ENCODE assay signal across 9 mouse cellular contexts in the genomic region with DNA sequence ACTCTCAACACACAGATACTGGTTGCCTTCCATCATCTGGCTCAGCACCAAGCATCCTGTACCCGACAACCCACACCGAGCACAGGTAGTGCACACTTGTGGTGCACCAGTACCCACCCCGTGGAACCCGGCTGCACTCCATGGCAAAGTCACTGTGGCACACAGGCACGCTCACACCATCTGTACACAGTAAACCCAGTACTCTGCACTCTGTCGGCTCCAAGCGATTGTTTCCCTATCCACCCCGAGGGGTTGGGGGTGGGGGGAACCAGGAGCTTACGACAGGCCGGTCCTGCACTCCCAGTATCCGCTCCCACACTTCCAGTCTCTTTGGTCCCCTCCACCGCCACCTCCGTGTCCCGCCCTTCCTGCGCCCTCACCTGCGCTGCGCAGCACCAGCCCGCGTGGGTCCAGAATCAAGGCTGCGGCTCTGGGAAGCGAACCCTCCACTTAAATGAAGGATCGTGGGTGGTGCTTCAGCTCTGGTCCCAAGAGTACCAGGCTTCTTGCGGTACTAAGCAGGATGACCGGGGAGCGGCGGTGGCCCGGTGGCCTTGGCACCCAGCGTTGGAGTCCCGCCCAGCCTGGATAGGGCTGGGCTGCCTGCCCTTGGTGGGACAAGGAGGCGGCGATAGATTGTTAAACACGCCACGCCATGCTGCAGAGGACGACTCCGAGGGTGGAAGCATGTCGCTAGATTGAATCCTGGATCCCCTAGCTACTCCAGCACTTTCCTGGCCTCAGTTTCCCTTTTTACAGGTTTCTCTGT. TPM values are rescaled to one million over a fixed set of nuclear protein-coding genes. Genes with fewer than 3 reads are reported as not detected.
DNase-seq lines count a peak whose midpoint lies in the region; ATAC-seq and TF ChIP-seq lines count a peak whose summit lies in the region.
"Had no signal": no experiment of that assay in that cellular context is flagged by ENCODE, and none has a peak within 500 bp of the region (broad histone marks: within the 10 kb centered on the region; RNA-seq: fewer than 3 reads in every experiment).

A gene (minus strand): TSS at position 515 of the 769 bp plus-strand sequence.

- ATAC-seq in heart, postnatal 0 days (ENCODE audit: insufficient read depth, low read depth) = peak; percentile 63
- ATAC-seq in liver, embryonic 16.5 days (ENCODE audit: low read depth) = 0 out of 2 replicates have a peak, but pooled peaks have one; percentile 9
- peak; percentile 56; the same call in 1 of the 2 replicates for ATAC-seq in neural tube, embryonic 15.5 days (ENCODE audit: low FRiP score)
- ATAC-seq: Patski had no signal

- H3K27me3 ChIP-seq in heart, postnatal 0 days (ENCODE audit: control insufficient read depth, insufficient read depth, low read length) = peaks cover 12% of the 10 kb centered on the region
- H3K27me3 ChIP-seq in liver, embryonic 16.5 days (ENCODE audit: control insufficient read depth, insufficient read depth, low read depth, low read length) = peaks cover 19% of the 10 kb centered on the region
- peaks cover 23% of the 10 kb centered on the region for H3K27me3 ChIP-seq in neural tube, embryonic 15.5 days (replicated peaks)
- H3K27me3 ChIP-seq: Patski had no signal

- peaks cover 21% of the 10 kb centered on the region for H3K4me1 ChIP-seq in heart, postnatal 0 days (ENCODE audit: control insufficient read depth, insufficient read depth)
- peaks cover 7% of the 10 kb centered on the region; the same call in 1 of the 2 replicates for H3K4me1 ChIP-seq in liver, embryonic 16.5 days (ENCODE audit: control insufficient read depth, low read depth, low read length)
- peaks cover 14% of the 10 kb centered on the region for H3K4me1 ChIP-seq in neural tube, embryonic 15.5 days

- peak within 1 kb of the TSS; percentile 40 for H3K4me3 ChIP-seq in layer of hippocampus, adult 2 months
- peak within 1 kb of the TSS; percentile 39 for H3K4me3 ChIP-seq in heart, postnatal 0 days (ENCODE audit: low read depth, low read length)
- H3K4me3 ChIP-seq in liver, embryonic 16.5 days (ENCODE audit: low read depth, low read length) = peak within 1 kb of the TSS; percentile 36
- H3K4me3 ChIP-seq in neural tube, embryonic 15.5 days (replicated peaks) = peak within 1 kb of the TSS; percentile 31

- no peak for TF ChIP-seq CTCF in layer of hippocampus, adult 2 months (conservative IDR thresholded peaks at IDR 0.05)
- no peak for TF ChIP-seq CTCF in heart, postnatal 0 days (IDR thresholded peaks at IDR 0.05; ENCODE audit: low read depth)

- H3K9me3 ChIP-seq in heart, postnatal 0 days (replicated peaks; ENCODE audit: control insufficient read depth, low read length) = no peaks in the 10 kb centered on the region
- H3K9me3 ChIP-seq in liver, embryonic 16.5 days (replicated peaks; ENCODE audit: control insufficient read depth, low read length) = no peaks in the 10 kb centered on the region
- H3K9me3 ChIP-seq in neural tube, embryonic 15.5 days (replicated peaks) = no peaks in the 10 kb centered on the region

- H3K4me2 ChIP-seq in heart, postnatal 0 days (ENCODE audit: low read depth, low read length) = peak within 1 kb of the TSS; percentile 69
- H3K4me2 ChIP-seq in liver, embryonic 16.5 days (ENCODE audit: low read depth, low read length) = peak within 1 kb of the TSS; percentile 51
- peak within 1 kb of the TSS; percentile 57 for H3K4me2 ChIP-seq in neural tube, embryonic 15.5 days

- 2% methylated on average over 36 of the region's 36 CpGs for WGBS in heart, postnatal 0 days
- 6% methylated on average over 35 of the region's 36 CpGs for WGBS in liver, embryonic 16.5 days (ENCODE audit: insufficient replicate concordance)
- 5% methylated on average over 36 of the region's 36 CpGs for WGBS in neural tube, embryonic 15.5 days

- DNase-seq in layer of hippocampus, adult 2 months (ENCODE audit: low spot score in 2 of 2) = no peak
- DNase-seq in layer of hippocampus, adult 18-20 months (ENCODE audit: low spot score in 2 of 2) = no peak
- peak; percentile 86 to 87 for DNase-seq in adrenal gland, postnatal 36 days
- peak; percentile 70 for DNase-seq in heart, postnatal 0 days (ENCODE audit: low spot score)
- no peak for DNase-seq in T-cell, adult 2 months (ENCODE audit: low spot score)
- DNase-seq in cerebellum, adult 18-20 months = no peak

- H3K9ac ChIP-seq in heart, postnatal 0 days (replicated peaks; ENCODE audit: low read depth, low read length) = 0 out of 2 replicates have a peak within 1 kb of the TSS, but pooled peaks have one; percentile 42
- no peak within 1 kb of the TSS; the same call in 1 of the 2 replicates for H3K9ac ChIP-seq in liver, embryonic 16.5 days (ENCODE audit: low read depth, low read length)
- peak within 1 kb of the TSS; percentile 30; the same call in 1 of the 2 replicates for H3K9ac ChIP-seq in neural tube, embryonic 15.5 days (replicated peaks)

- TF ChIP-seq EP300 in heart, postnatal 0 days (IDR thresholded peaks at IDR 0.05; ENCODE audit: low read depth) = no peak

- no peaks in the 10 kb centered on the region for H3K36me3 ChIP-seq in heart, postnatal 0 days (replicated peaks; ENCODE audit: control insufficient read depth, insufficient read depth, low read length)
- H3K36me3 ChIP-seq in liver, embryonic 16.5 days (ENCODE audit: control insufficient read depth, insufficient read depth) = no peaks in the 10 kb centered on the region
- no peaks in the 10 kb centered on the region for H3K36me3 ChIP-seq in neural tube, embryonic 15.5 days

- no peak within 1 kb of the TSS for H3K27ac ChIP-seq in layer of hippocampus, adult 2 months
- no peak within 1 kb of the TSS for H3K27ac ChIP-seq in heart, postnatal 0 days (ENCODE audit: low read depth)
- no peak within 1 kb of the TSS for H3K27ac ChIP-seq in liver, embryonic 16.5 days (ENCODE audit: low read length)
- H3K27ac ChIP-seq in neural tube, embryonic 15.5 days (replicated peaks) = no peak within 1 kb of the TSS

RNA-seq across cellular contexts. Expression of the gene that starts here (rescaled TPM):
- 1 to 10 TPM; 3.0 to 3.6 TPM for total RNA-seq in layer of hippocampus, adult 2 months (2021)
- 1 to 10 TPM; 2.9 to 3.9 TPM for total RNA-seq in layer of hippocampus, adult 18-20 months (2021)
- total RNA-seq in adrenal gland, postnatal 36 days (2021) = 1 to 10 TPM; 3.8 to 6.7 TPM
- 1.0 and 4.5 TPM in 2 replicates for total RNA-seq in heart, postnatal 0 days (2014; rRNA removed; ENCODE audit: low replicate concordance)
- polyA plus RNA-seq in heart, postnatal 0 days (2015; fragmentation: Nextera tagmentation; extraction: Ambion mirVana) = 3.5 and 3.9 TPM in 2 replicates
- 4.9 and 6.3 TPM in 2 replicates for polyA plus RNA-seq in liver, embryonic 16.5 days (2015; fragmentation: Nextera tagmentation; extraction: Ambion mirVana)
- polyA plus RNA-seq in neural tube, embryonic 15.5 days (2015; fragmentation: Nextera tagmentation; extraction: Ambion mirVana) = 4.1 and 4.6 TPM in 2 replicates

Comparison
In these comparisons a context has a peak if more than half of its experiments do, and no peak if none do; other contexts are left out.
1. DNase-seq: peak in adrenal gland, postnatal 36 days (2 of 2) and heart, postnatal 0 days (single experiment); none in layer of hippocampus, adult 2 months (0 of 2), layer of hippocampus, adult 18-20 months (0 of 2), T-cell, adult 2 months (single experiment) and cerebellum, adult 18-20 months (0 of 2).
2. ATAC-seq: peak in every context shown above with its lines; median percentile 63 in heart, postnatal 0 days; 56 in neural tube, embryonic 15.5 days; 9 in liver, embryonic 16.5 days.
3. Peak in every context shown above with its lines, with median percentiles within 50 percentile points of each other: H3K4me3 ChIP-seq and H3K4me2 ChIP-seq.